Mouse (Mus musculus) heart, embryonic 11.5 days (tissue): ENCODE data around the gene Cpm. TPM values are rescaled to one million over a fixed set of nuclear protein-coding genes. Genes with fewer than 3 reads are reported as not detected.
"Not testable (repeated sequence)": the region's sequence is repeated elsewhere in the genome, so short reads cannot be mapped to it uniquely, and the experiment has no call there.

Source experiments
- ATAC-seq: fragments of 200-750 bp; cut with Nextera tagmentation; replicated peaks from 2 replicates; pipeline ENCODE4 v1.8.0; 2017; ENCODE audit warnings: moderate library complexity; ENCODE audit not compliant: insufficient number of reproducible peaks, low FRiP score, low TSS enrichment
- H3K27ac ChIP-seq: fragments of 300-500 bp; sonication (generic); 2 replicates; pipeline ENCODE4 v1.5.1; 2014; ENCODE audit warnings: mild to moderate bottlenecking, low read depth, low read length
- H3K27me3 ChIP-seq: fragments of 300-500 bp; sonication (generic); 2 replicates; pipeline ENCODE4 v1.6.1; 2014; ENCODE audit warnings: mild to moderate bottlenecking, low read length, mixed read lengths; ENCODE audit not compliant: control insufficient read depth, insufficient read depth
- H3K36me3 ChIP-seq: fragments of 300-500 bp; sonication (generic); 2 replicates; pipeline ENCODE4 v1.6.1; 2014; ENCODE audit warnings: mild to moderate bottlenecking, low read length, moderate library complexity, mixed read lengths; ENCODE audit not compliant: control insufficient read depth, insufficient read depth
- H3K4me1 ChIP-seq: fragments of 300-500 bp; sonication (generic); 2 replicates; pipeline ENCODE4 v1.6.1; 2014; ENCODE audit warnings: low read length; ENCODE audit not compliant: control insufficient read depth, insufficient read depth
- H3K4me2 ChIP-seq: fragments of 300-500 bp; sonication (generic); 2 replicates; pipeline ENCODE4 v1.6.1; 2014; ENCODE audit warnings: mild to moderate bottlenecking, moderate library complexity
- H3K4me3 ChIP-seq: fragments of 300-500 bp; sonication (generic); 2 replicates; pipeline ENCODE4 v1.5.1; 2014; ENCODE audit warnings: low read depth, low read length
- H3K9ac ChIP-seq: fragments of 300-500 bp; sonication (generic); 2 replicates; pipeline ENCODE4 v1.6.1; 2014; ENCODE audit warnings: mild to moderate bottlenecking, low read depth, low read length, moderate library complexity
- H3K9me3 ChIP-seq: fragments of 300-500 bp; sonication (generic); replicated peaks from 2 replicates; pipeline ENCODE4 v1.6.1; 2016; ENCODE audit warnings: low read length; ENCODE audit not compliant: control insufficient read depth
- WGBS: fragments of 180-500 bp; shearing (Covaris S2); extraction: QIAGEN DNeasy Blood & Tissue Kit; methylation state at CpG from one replicate; pipeline ENCODE4 v1.1.7; 2014; ENCODE audit not compliant: insufficient replicate concordance; 5-methylcytosine and 5-hydroxymethylcytosine counted together
- polyA plus RNA-seq: library from polyadenylated mRNA; unstranded; fragments of >200 nt; fragmentation: Nextera tagmentation; extraction: Ambion mirVana; gene quantifications from 2 replicates; pipeline ENCODE4 v1.2.1, GENCODE M21; 2014

Gene Cpm
- polyA plus RNA-seq, 1 experiment from 2014 or later, result 4.1 TPM

DNA sequence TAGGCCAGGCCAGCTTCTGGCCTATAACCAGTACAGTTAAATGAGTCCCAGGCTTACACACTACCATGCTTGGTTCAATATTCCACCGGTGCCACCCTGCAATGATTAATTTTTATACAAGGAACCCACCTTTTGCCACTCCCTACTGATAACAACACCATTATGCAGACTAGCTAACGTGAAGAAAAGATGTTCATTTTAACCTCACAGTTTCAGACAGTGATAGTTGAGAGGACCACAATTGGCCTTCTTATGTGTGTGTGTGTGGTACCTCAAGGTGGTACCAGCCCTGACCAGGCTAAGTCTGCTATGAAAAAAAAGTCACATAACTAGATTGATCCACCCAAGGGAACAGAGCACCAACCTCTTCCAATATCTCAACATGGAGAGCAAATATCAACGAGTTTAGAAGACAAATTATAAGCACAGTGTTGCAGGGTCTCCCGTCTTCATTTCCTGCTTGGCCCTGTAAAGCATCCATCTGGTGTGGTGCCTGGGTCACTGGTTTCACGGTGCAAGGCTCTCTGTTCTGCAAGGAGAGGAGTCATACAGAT lies 32.5 kb upstream of the Cpm start:
- WGBS, result 76% methylated on average over 5 of the region's 5 CpGs
- H3K36me3 ChIP-seq, result no peaks in the 10 kb centered on the region

DNA sequence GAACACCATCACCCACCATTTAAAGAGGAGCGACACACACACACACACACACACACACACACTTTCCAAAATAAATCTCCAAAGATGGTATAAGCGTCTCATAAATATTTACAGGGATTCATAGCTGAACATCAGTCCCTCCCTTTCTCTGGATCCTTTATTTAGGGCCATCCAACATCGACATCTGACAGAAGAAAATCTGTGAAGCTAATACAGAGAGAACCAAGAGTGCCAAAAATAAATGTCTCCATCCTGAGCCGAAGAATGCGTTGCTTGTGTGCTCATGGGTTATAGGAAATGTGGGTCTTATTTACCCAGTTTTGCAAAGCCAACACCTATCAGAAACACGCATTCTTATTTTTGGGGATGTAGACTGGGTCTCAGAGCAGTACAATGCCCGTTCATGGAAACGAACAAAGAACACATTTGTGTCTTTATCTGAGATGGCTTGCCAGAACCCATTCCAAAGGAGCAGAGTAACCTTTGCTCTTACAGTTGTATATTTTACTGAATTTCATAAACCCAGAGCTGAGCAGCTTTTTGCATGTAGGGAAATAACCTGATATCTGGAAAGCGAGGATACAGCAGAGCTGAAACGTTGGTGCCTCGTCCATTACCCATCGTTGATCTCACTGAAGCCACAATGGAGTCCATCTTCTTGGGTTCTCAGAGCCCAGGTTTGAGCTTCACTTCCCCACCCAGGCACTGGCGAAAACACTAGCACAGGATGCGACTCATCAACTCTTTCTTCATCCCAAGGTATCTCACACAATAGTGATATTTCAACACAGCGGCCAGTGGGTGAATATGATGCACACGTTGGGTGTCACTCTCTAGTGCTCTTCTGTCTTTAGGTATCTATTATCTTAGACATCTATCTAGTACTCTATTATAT lies 31.7 kb upstream of the Cpm start:
- not testable (repeated sequence) for H3K27ac ChIP-seq, H3K4me1 ChIP-seq, H3K4me2 ChIP-seq, H3K9ac ChIP-seq, H3K4me3 ChIP-seq, H3K36me3 ChIP-seq, H3K27me3 ChIP-seq, H3K9me3 ChIP-seq, ATAC-seq
- WGBS, result 88% methylated on average over 16 of the region's 16 CpGs

More for the DNA sequence above, 32.5 kb upstream of the Cpm start:
- no peak overlapping the region for H3K9ac ChIP-seq
- no peak overlapping the region for H3K27ac ChIP-seq
- no peaks in the 10 kb centered on the region for H3K9me3 ChIP-seq
- H3K4me1 ChIP-seq, result no peaks in the 10 kb centered on the region
- ATAC-seq, result no peak
- no peak overlapping the region for H3K4me2 ChIP-seq
- H3K4me3 ChIP-seq, result no peak overlapping the region
- no peaks in the 10 kb centered on the region for H3K27me3 ChIP-seq

DNA sequence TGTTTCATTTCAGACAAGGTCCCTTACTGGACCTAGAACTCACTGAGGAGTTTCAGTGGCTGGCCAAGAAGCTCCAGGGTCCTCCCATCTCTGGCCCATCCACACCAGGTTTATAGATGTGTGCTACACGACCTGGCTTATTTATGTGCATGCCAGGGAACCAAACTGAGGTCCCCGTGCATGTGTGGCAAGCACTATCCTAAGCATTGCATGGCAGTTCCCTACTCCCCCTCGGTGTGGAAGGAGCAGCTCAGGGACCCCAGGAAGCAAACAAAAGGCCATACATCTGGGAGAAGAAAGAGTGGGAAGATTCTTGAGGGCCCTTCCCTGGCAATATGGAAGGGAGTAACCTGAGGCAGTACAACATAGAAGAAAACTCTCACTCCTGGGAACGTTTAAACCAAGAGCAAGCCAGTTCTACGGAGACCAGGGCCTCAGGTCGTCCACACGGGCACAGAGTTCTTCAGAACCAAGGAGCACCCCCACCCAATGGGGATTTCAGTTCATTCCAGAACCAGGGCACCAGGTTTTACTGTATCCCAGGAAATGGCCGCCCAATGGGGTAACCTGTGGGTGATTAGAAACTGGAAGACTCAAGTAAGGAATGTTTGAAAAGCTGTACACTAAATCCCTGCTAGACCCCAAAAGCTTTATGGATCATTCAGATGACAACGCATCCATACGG lies 30.9 kb upstream of the Cpm start:
- Histone ChIP-seq H3K4me3 (no peak overlapping the region), H3K9ac (no peak overlapping the region), H3K9me3 (no peaks in the 10 kb centered on the region), H3K27me3 (no peaks in the 10 kb centered on the region), H3K36me3 (no peaks in the 10 kb centered on the region), H3K4me2 (no peak overlapping the region), H3K4me1 (no peaks in the 10 kb centered on the region), H3K27ac (no peak overlapping the region)
- 83% methylated on average over 10 of the region's 10 CpGs for WGBS
- ATAC-seq, result no peak

DNA sequence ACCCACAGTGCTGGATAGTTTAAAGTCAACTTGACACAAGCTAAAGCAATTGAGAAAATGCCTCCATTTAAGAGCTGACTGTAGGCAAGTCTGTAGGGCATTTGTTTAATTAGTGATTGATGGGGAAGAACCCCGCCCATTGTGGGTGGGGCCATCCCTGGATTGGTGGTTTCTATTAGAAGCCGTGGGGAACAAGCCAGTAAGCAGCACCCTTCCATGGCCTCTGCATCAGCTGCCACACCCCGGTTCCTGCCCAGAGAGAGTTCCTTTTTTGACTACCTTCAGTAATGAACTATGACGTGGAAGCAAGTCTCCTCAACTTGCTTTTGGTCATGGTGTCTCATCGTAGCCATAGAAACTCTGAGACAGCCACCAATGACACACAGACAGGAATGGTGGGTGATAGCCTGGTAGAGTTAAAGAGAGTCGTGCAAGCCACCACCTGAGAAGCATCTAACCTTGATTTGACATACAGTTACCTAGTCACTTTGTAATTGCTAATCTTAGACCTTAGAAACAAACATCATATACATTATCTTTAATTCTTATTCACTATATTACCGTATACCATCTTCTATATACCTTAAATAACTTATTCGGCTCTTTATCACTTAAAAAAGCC lies 30.2 kb upstream of the Cpm start:
- not testable (repeated sequence) for H3K36me3 ChIP-seq, ATAC-seq
- WGBS, result 83% methylated on average over 8 of the region's 8 CpGs

GRCm38 (mm10) chr10:117601146-117602035 lies 27.9 kb upstream of the Cpm start:
- no peaks in the 10 kb centered on the region for H3K9me3 ChIP-seq
- no peak overlapping the region for H3K4me2 ChIP-seq
- no peaks in the 10 kb centered on the region for H3K4me1 ChIP-seq
- no peak overlapping the region for H3K4me3 ChIP-seq
- H3K27ac ChIP-seq, result no peak overlapping the region
- H3K36me3 ChIP-seq, result no peaks in the 10 kb centered on the region
- no peak for ATAC-seq
- WGBS, result 61% methylated on average over 8 of the region's 8 CpGs
- H3K9ac ChIP-seq, result no peak overlapping the region
- H3K27me3 ChIP-seq, result no peaks in the 10 kb centered on the region

More for the DNA sequence above, 30.2 kb upstream of the Cpm start:
- not testable (repeated sequence) for H3K27ac ChIP-seq, H3K4me3 ChIP-seq, H3K4me1 ChIP-seq, H3K4me2 ChIP-seq, H3K9ac ChIP-seq, H3K27me3 ChIP-seq, H3K9me3 ChIP-seq

- 84% methylated on average over 3 of the region's 3 CpGs for WGBS
- no peak overlapping the region for H3K27ac ChIP-seq
- no peaks in the 10 kb centered on the region for H3K4me1 ChIP-seq
- H3K4me2 ChIP-seq, result no peak overlapping the region
- no peak for ATAC-seq
- no peak overlapping the region for H3K4me3 ChIP-seq
- H3K9me3 ChIP-seq, result no peaks in the 10 kb centered on the region
- H3K36me3 ChIP-seq, result no peaks in the 10 kb centered on the region
- no peaks in the 10 kb centered on the region for H3K27me3 ChIP-seq
- H3K9ac ChIP-seq, result no peak overlapping the region
Observed at GRCm38 (mm10) chr10:117602325-117603129, 26.8 kb upstream of the Cpm start.

DNA sequence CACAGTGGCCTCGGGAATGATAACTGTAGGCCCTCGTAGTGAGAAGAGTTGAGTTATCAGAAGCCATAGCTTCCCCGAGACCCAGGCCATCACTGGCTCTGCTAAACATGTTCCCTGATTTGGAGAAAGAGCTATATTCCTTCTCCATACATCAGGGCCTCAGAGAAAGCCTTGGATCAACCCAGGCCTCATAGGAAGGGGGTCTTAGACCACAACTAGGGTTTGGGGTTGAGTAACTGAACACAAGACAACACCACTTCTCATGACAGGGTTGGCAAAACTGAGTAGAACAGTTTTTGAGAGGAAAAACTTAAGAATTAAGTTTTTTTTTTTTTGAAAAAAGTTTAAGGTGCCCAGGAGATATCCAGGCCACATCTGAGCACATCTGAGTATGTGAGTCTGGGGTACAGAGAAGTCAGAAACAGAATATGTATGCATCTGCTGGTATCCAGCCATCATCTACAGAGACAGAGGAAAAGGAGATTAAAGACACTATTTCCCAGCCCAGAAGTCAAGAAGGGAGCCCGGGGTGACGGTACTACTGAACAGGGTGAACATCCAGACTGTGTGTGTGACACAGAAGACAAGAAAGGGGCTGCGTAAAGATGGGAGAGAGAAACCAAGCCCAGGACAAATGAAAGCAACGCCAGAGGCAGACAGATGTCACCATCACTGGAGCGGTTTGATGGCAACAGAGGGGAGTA lies 26.0 kb upstream of the Cpm start:
- no peak overlapping the region for H3K4me3 ChIP-seq
- H3K9me3 ChIP-seq, result no peaks in the 10 kb centered on the region
- no peaks in the 10 kb centered on the region for H3K4me1 ChIP-seq
- no peak overlapping the region for H3K4me2 ChIP-seq
- no peak for ATAC-seq
- H3K27ac ChIP-seq, result no peak overlapping the region
- no peaks in the 10 kb centered on the region for H3K27me3 ChIP-seq
- H3K36me3 ChIP-seq, result no peaks in the 10 kb centered on the region
- no peak overlapping the region for H3K9ac ChIP-seq
- WGBS, result 88% methylated on average over 8 of the region's 8 CpGs
